Mouse (Mus musculus): Measurements from ENCODE around the gene Kti12. TPM values are rescaled to one million over a fixed set of nuclear protein-coding genes. Genes with fewer than 3 reads are reported as not detected.

The Kti12 gene
- total RNA-seq, 2 experiments from 2014 or later, result 27.7 to 28.1 TPM

DNA sequence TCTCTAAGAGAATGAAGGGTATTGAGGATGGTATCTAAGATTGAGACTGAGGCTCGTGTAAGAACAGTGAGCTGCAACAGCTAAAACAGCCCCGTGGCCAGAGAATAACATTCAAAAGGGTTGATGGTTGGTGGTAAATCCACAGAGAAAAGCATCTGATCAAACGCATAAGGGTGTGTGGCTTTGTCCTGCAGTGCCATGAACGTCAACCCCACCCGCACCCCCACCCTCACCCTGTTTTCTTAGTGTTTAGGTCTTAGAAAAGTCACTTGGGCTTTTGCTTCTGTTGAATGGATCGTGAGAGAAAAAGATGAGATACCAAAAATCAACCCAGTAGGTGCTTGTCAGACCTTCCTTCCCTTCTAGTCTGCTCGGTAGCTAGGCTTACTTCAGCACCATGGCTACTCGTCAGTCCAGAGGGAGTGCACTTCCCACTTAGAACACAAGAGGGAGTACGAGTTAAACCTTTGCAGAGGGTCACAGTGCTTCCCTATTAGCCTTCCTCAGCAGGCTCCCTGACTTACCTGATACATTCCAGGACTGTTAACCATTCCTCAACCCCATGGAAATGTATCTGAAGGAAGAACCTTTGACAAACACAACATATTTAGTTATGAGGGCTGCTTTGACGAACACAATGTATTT, 22.3 kb downstream of the Kti12 start:
- DNase-seq, result peak; percentile 92

DNA sequence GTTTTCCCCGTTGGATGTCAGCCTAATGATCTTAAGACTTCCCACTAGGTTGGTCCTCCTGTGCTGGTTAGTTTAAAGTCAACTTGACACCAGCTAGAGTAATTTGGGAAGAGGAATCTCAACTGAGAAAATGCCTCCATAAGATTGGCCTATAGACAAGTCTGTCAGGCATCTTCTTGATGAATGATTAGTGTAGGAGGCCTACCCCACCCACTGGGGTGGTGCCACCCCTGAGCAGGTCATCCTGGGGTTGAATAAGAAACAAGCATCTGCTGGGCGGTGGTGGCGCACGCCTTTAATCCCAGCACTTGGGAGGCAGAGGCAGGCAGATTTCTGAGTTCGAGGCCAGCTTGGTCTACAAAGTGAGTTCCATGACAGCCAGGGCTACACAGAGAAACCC, 26.2 kb downstream of the Kti12 start:
- no peak for DNase-seq

GRCm38 (mm10) chr4:108877901-108878300, 30.3 kb downstream of the Kti12 start:
- no peak for DNase-seq

DNA sequence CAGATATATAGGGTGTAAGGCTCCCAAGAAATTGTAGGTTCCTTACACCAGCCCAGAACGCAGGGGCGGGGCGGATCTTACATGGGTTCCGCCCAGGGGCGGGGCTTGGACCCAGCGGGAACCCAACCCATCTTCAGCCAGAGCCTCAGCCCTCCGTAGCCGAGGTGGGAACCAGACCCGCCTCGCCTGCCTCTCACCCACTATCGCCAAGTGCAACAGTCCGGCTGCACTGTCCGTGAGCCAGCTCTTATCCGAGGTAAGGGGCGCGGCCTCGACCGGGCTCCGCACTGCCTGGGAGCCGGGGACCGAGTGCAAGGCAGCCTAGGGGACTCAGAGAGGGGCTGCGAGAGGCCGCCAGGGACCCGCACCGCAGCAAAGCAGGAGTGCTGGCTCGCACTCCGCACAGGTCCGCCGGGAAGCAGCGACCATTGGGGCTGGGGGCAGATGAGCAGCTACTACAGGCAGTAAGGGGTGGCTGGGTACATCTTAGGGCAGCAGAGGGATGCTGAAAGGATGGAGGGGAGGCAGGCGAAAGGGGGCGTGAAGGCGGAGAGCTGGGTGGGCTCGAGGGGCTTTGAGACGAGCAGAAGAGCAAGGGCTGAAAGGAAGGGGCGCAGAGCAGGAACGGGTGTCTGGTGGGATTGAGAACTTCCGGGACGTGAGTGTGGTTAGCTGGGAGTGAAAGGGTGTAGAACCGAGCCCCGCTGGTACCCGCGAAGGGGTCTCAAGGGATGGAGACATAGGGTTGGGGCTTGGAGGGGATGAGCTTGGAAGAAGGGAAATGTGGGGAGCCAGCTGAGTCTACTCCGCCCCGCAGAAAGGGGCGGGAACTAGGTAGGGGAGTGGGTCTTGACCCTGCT, 31.6 kb downstream of the Kti12 start, which contains the start of gene Rab3b:
Gene Rab3b (plus strand): TSS at position 101 of the 860 bp plus-strand sequence.
- peak; percentile 70 for DNase-seq

DNA sequence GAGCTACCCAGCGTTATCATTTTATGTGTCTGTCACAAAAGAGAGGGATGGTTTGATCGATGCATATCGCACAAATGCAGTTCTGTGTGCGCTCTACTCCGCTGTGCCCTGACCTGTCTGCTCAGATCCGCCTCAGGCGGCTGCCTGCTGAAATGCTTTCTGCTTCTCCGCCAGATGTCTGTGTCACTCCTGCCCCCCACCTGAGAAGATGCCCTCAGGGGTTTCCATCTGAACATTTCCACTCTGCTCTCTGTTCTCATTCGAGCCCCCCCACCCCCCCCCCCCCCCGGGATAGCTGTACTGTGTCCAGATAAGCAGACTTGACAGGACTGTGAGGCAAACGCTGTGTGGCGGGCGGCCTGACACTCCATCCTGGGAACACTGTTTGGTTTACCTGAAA, 36.2 kb downstream of the Kti12 start:
- peak; percentile 35 for DNase-seq

- no peak for DNase-seq
Observed at GRCm38 (mm10) chr4:108887456-108887855, 39.9 kb downstream of the Kti12 start.

DNA sequence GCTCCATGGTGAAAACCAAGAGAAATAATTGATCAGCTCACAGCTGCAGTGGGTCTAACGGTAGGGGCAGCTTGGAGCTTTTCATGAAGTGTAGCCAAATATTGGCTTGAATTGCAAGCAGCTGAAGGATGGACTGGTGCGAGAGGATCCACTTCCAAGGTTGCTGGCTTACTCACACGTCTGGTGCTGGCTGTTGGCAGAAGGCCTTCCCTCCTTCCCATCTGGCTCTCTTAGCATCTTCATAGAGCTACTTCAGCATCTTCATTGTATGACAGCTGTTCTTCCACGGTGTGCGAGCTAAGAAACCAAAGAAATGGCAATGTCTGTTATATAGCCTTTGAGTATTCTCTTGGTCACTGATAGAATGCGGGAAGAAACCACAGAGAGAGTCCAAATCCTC, 43.3 kb downstream of the Kti12 start:
- DNase-seq, result no peak

Other genes starting within 250 kb of the Kti12 start
- 10 to 100 TPM; 28.4 to 38.6 TPM for gene Cc2d1b, start 227.8 kb upstream of the Kti12 start, total RNA-seq (2021)
- under 1 TPM; 0.42 to 0.73 TPM for gene 3110021N24Rik, start 128.1 kb upstream of the Kti12 start, total RNA-seq (2021)
- gene Zfyve9, start 67.0 kb upstream of the Kti12 start, total RNA-seq (2021), result 10 to 100 TPM; 20.8 to 24.4 TPM
- 100 to 1,000 TPM; 115 to 125 TPM for gene Btf3l4, start 14.2 kb upstream of the Kti12 start, total RNA-seq (2021)
- 10 to 100 TPM; 70.0 to 71.7 TPM for gene Txndc12, start 13.2 kb upstream of the Kti12 start, total RNA-seq (2021)
- not detected for gene A730015C16Rik, start 834 bp downstream of the Kti12 start, total RNA-seq (2021)
- gene Rab3b, start 31.3 kb downstream of the Kti12 start, total RNA-seq (2021), result 10 to 100 TPM; 45.4 to 50.2 TPM
- 100 to 1,000 TPM in 1 of 2 experiments, 10 to 100 TPM in 1; 97.2 to 109 TPM for gene Nrd1, start 152.9 kb downstream of the Kti12 start, total RNA-seq (2021)